Mouse (Mus musculus): ENCODE data around the gene Zfp687.

Zfp687 gene

GRCm38 (mm10) chr3:95016532-95017056 lies 1.3 kb upstream of the Zfp687 start:
- DNase-seq (ENCODE audit: low spot score), result no peak

- peak; percentile 96 for DNase-seq (ENCODE audit: low spot score)
These were observed 763 bp upstream of the Zfp687 start for GRCm38 (mm10) chr3:95015891-95016531.

DNA sequence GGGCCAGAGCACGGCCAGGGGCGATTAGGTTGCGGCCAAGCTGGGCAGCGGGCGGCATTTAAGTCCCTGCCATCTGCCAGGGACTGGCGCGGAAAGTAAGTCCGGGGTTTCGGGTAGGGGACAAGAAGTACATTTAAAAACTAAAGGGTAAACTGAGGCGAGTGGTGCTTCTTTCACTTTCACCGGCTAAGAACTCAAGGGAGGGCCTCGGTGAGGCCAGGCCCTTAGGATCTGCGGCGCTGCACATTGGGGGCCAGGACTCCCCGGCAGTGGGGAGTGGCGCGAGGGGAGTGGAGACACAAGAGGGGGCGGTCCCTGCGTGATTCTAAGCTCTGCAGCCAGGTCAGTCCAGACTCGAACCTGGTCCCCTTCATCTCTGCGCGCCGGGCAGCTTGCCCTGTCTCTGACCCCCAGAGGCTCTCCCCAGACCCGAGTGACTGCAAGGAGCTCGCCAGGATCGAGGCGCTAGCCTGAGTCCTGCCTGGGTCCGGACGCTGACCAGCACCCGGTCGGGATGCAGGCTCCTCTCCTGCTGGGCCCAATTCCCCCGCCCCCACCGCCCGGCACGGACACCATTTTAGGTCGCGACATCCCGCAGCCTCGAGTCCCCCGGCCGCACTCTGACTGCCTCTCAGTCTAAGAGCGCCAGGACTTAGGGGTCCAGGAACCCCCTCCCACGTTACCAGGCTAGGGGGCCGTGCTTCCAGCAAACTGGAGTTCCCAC lies 658 bp downstream of the Zfp687 start:
- DNase-seq (ENCODE audit: low spot score), result no peak

DNA sequence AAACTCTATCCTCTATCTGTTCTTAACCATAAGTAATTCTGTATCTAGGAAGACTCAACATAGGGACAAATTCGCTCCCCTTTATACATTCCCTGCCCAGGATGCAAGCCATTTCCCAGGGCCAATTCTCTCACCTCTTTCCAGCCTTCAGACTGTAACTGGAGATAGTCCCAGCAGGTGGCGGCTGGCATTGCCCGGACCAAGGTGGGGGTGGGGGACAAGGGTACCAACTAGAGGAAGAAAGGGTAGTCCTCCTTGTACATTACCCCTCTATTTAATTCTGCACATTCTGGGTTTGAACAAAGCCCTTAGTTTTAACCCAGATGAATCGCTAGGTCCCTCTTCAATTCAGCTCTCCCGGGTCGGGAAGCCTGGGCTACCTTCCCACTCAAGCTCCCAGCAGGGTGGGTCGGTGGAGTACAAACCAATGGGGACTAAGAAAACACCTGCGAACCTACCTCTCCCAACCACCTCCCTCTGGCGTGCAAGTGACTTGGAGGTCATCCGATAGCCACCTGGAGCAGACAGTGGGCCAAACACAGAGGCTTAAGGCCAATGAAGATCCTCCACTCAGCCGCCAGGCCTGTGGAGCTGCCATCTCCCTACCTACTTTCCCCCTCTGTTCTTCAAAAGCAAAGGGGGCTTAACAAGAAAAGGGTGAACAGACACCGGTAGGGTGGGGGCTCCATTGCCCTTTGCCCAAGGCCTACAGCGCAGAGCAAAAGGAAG lies 1.4 kb downstream of the Zfp687 start:
- DNase-seq (ENCODE audit: low spot score), result no peak

DNA sequence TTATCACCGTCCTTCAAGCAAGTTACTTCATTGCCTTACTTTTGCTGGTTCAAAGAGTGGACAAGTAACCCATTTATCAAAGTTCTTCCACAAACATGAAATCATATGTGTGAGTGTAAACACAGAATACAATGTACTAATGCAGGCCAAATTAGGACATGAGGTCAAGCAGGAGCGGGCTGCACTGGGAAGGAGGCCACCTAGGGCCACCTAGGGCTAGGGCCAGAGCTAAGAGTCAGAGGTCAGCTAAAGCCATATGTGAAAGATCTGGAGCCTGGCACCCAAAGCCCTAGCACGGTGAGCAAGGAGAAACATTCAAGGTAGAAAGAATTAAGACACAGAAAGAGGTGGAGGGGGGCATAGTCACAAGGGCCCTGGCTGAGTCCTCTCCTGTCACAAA lies 2.3 kb downstream of the Zfp687 start:
- DNase-seq (ENCODE audit: low spot score), result no peak

DNA sequence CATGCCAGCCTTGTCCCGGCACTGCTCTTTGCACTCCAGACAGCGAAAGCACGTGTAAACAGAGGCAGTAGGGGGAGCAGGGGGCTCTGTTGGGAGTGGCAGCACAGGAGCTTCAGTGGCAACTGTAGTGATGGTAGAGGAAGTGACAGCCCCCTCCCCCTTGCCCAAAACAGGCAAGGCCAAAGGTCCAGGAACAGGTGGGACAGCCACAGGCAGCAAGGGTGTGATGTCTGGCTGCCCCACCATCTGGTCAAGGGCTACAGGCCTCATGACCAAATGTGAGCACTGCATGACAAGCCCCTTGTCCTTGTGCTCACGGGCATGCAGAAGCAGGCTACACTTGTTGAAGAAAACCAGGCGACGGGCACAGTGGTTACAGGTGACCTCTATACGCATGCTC lies 4.9 kb downstream of the Zfp687 start:
- no peak for DNase-seq (ENCODE audit: low spot score)

- DNase-seq (ENCODE audit: low spot score), result no peak
These were observed 7.5 kb downstream of the Zfp687 start for GRCm38 (mm10) chr3:95007706-95008105.

- DNase-seq (ENCODE audit: low spot score), result no peak
These were observed 9.6 kb downstream of the Zfp687 start for GRCm38 (mm10) chr3:95005651-95006050.

DNA sequence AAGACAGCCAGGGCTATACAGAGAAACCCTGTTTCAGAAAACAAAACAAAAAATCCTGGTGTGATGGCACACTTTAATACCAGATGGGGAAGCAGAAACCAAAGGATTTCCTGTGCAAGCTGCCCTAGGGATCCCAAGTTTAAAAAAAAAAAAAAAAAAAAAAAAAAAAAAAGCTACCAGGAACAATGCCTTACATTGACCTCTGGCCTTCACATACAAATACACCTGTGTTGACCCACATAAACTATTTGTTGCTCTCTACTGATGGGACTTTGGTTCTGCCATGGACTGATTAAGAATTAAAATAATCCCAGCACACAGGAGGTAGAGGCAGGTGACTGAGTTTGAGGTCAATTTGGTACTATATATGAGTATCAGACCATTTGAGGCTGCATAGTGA lies 12.0 kb downstream of the Zfp687 start:
- DNase-seq (ENCODE audit: low spot score), result no peak

DNA sequence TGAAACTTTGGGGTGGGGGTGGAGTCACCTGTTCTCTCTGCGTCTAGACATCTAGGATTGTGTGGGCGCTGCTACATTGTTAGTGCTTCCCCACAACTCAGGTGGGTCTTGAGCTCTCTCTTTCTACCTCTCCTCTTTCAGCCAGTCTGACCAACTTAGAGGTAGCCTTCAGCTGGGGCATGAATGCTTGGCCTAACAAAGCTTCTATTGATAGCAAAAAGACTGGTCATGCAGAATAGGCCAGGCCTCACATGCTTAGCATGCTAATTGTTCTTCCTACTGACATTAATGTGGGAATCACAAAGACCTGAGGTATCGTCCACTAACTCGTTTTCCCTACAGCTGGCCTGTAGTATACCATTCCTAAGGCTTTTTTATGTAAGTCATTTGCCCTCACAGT lies 12.7 kb downstream of the Zfp687 start:
- DNase-seq (ENCODE audit: low spot score), result no peak

- no peak for DNase-seq (ENCODE audit: low spot score)
These were observed 18.3 kb downstream of the Zfp687 start for GRCm38 (mm10) chr3:94996946-94997345.

- DNase-seq (ENCODE audit: low spot score), result no peak
These were observed 26.0 kb downstream of the Zfp687 start for GRCm38 (mm10) chr3:94989159-94989761.

DNA sequence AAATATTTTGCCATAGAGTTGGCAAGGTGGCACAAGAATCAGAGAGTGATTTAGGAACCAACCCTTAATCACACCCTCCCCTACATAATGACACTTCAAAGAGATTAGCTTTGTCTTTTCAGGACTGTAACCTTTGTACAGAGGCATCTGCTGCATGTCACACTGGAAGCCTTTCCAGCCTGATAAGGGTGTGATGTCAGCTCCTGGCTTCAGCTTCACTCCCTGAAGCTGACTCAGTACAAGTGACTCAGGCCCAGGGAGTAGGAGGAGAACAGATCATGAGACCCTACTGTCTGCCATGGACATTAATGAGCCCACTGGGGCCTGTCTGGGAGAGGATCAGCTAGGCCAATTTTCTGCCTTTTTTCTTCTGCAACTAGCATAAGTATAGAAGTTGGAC lies 27.7 kb downstream of the Zfp687 start:
- peak; percentile 82 for DNase-seq (ENCODE audit: low spot score)

DNA sequence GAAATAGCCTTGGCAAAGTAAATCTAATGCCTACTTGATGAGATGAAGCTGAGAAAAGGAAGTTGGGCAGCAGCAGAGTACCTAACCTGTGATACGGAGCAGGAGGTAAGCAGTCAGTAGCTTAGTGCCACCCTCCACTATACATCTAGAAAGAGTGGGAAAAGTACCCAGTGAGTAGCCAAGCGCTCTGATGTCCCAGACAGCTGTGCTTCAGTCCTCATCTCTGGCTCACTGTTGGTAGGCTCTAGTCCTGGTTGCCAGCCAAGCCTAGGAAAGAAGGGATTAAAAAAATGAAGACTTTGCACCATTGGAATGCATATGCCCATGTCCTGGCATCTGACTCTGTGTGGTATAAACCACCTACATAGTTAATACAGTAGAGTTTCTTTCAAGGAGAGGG lies 29.7 kb downstream of the Zfp687 start:
- DNase-seq (ENCODE audit: low spot score), result no peak

DNA sequence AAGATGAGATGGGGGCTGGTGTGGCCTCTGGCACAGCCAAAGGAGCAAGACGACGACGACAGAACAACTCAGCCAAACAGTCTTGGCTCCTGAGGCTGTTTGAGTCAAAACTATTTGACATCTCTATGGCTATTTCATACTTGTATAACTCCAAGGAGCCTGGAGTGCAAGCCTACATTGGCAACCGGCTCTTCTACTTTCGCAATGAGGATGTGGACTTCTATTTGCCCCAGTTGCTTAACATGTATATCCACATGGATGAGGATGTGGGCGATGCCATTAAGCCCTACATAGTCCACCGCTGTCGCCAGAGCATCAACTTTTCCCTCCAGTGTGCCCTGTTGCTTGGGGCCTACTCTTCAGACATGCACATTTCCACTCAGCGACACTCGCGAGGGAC lies 30.9 kb downstream of the Zfp687 start:
- no peak for DNase-seq (ENCODE audit: low spot score)

DNA sequence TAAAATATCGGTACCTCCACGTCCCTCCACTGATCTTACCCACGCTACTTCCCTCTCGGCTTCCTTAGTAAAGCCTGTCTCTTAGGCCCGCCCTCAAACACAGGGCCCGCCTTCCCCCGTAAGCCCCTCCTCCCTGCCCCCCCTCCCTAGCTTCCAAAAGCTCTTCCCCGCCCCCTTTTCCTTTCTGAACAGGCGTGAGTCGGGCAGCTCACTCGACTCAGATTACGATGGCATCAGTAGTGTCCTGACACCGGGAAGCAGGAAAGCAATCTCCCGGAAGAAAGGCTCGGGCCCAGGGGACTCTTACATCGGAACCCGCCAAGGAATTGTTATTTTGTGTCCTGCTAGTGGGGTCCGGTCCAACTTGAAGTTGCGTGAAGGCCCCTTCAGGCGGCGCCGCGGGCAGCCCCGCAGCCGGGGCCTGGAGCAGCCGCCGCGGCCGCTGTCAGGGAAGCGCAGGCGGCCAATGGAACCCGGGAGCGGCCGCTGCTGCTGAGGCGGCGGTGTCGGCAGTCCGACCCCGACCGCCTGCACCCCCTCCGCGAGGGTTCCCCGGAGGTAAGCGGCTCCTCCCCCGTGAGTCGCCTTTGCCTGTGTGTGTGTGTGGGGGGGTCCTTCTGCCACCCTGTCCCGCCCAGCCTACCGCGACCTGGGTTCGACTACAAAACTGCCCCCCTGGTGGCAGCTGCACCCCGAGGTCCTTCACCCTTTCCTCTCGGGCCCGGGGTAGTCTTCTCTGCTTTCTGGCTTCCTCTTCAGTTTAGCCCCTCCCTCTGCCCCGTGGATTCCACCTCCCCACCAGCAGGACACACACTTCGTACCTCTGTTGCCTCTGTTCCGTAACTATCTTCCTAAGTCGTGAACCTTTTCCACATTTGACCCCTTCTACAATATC lies 40.5 kb downstream of the Zfp687 start, which contains the start of gene Pi4kb:
TSS of gene Pi4kb (plus strand) at position 204 of the 895 bp plus-strand sequence.
- DNase-seq (ENCODE audit: low spot score), result peak; percentile 95

- DNase-seq (ENCODE audit: low spot score), result no peak
These were observed 41.2 kb downstream of the Zfp687 start for GRCm38 (mm10) chr3:94974026-94974527.

DNA sequence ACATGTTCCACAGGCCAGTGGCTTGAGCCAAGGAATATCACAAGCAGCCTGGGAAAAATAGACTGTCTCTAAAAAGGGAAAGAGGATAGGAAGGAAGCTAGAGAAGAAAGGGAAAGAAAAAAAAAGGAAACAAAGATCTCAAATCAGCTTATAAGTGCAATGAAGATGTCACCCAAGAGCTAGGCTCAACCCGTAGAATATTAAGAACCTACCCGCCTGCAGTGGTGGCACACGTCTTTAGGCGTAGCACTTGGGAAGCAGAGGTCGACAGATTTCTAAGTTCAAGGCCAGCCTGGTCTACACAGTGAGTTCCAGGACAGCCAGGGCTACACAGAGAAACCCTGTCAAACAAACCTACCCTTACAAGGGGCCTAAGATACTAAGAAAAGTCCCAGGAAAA lies 41.6 kb downstream of the Zfp687 start:
- no peak for DNase-seq (ENCODE audit: low spot score)

DNA sequence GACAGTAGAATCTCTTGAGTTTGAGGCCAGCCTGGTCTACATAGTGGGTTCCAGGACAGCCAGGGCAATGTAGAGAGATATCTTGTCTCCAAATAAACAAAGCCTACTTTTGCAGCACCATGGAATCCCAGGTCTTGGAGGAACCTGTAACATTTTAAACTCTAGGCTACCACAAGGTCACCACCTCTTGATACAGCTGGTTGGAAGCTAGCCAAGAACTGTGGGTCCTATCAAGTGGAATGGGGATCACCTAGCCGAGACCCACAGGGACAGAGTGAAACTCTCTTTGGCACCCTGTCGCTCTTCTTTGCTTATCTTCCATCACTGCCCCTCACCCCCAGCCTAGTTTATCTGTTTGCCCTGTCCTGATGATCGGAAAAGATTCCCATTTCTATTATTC lies 42.7 kb downstream of the Zfp687 start:
- DNase-seq (ENCODE audit: low spot score), result no peak

- DNase-seq (ENCODE audit: low spot score), result no peak
These were observed 49.4 kb downstream of the Zfp687 start for GRCm38 (mm10) chr3:94965878-94966277.

DNA sequence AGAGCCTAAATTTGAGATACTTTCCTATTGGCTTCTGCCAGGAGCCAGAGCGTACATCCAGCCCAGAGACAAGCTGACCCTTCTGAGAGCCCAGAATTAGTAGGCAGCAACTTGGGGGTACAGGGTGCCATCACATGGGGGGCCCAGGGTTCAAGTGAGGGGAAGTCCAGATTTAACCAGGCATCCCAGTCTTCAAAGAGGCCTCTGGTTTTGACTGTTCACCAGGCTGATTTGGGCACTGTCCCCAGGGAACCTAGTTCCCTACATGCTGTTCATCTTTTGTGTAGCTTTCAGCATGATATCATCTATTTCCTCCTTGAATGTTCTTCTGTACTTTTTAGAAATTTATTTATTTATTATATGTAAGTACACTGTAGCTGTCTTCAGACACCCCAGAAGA lies 50.3 kb downstream of the Zfp687 start:
- DNase-seq (ENCODE audit: low spot score), result no peak

Measured in yolk sac, embryonic 10.5 days (tissue).